Mouse (Mus musculus) cerebellum, postnatal 10 days (tissue): ENCODE results near the gene Nhsl1.
"Not testable (repeated sequence)": the region's sequence is repeated elsewhere in the genome, so short reads cannot be mapped to it uniquely, and the experiment has no call there.

ENCODE experiments used
- DNase-seq, 2 experiments: peaks; one replicate each; pipeline ENCODE4 v3.0.0; 2021; ENCODE audit warnings: mixed read lengths in 2 of 2

The Nhsl1 gene

GRCm38 (mm10) chr10:18547381-18547780 is 228.6 kb downstream of the Nhsl1 start:
- DNase-seq, result peak in 1 of 2 experiments; percentile 60

DNA sequence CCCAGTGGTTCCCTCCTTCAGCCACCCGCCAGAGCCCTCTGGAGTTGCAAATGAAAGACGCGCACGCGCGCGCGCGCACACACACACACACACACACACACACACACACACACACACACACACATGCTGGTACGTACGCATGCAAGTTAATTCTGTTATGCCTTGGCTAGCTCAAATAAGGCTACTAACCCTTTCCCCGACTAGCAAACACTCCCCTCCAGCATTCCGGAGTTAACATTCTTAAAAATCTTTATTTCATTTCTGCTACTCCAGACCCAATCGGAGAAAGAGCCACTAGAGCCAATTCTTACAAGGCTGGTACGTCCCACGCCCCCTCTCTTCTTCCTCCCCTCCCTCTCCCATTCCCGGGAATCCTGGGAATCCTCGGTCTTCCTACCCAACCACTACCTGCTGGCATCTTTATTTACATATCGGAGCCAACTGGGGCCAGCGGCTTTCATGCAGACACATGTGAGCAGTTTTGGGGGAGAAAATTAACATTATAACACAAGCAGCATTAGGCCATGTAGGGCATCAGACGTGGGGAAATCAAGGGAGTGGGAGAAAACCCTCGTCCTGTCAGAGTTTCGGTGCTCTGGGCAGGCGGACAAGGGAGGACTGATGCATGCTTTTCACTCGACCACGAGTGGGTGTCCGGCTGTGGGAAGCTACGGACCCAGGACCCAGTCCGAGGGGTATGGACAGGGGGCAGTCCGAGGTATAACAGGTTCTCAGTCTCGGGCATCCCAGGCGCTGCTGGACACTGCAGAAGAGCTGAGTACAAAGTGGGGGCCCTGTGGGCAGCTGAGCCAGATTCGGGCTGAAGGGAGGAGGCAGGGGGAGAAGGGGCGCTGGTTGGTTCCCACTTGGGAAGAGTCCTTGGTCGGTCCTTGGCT is 230.8 kb downstream of the Nhsl1 start:
- peak; percentile 52 to 55 for DNase-seq

DNA sequence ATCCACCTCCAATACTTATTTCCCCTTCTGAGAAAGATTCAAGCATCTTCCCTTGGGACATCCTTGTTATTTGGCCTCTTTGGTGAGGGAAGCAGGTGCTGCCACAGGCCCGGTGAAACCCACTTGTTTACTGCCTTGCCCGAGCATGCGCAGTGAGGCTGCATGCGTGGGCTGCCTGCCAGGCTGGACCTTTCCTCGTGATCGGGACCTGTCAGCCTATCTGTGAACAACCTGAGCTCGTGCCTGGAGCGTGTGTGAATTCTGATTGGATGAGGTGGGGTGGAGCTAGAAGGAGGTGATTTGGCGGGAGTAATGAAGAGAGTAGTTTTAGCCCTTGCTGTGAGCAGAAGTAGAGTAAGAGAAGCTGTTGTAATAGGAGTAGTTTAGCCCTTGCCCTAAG is 240.3 kb downstream of the Nhsl1 start:
- not testable (repeated sequence) for DNase-seq

DNA sequence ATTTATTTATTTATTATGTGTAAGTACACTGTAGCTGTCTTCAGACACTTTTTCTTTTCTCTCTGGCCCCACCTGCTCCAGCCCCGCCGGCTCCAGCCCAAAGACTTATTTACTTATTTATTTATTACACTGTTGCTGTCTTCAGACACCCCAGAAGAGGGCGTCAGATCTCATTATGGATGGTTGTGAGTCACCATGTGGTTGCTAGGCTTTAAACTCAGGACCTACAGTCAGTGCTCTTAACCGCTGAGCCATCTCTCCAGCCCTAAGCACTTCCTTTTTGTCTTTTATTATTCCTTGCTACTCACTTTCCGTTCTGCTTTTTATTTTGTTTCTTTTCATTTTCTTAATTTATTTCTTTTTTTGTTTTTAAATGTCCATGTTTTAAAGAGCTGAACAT is 242.7 kb downstream of the Nhsl1 start:
- DNase-seq, result no peak

- DNase-seq, result peak; percentile 81 to 84
Measured at GRCm38 (mm10) chr10:18562940-18563339, 244.2 kb downstream of the Nhsl1 start.

DNA sequence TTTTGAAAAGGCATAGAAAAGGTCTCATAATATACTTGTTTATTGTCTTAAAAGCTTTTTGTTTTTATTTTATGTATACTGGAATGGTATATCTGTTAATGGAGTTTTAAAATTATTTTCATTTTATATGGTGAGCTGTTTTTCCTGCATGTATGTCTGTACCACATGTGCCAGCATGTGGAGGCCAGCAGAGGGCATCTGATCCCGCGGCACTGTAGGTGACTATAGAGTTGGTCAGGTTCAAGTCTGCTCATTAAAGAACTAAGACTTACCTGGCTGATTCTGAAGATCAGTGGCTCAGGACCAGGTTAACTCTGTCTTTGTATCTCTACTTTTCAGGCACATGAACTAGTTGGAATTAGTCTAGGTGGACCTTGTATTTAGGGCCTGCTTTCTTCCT is 253.8 kb downstream of the Nhsl1 start:
- peak; percentile 17 to 32 for DNase-seq
